Mouse (Mus musculus) forebrain, embryonic 11.5 days (tissue): Measurements from ENCODE around the gene Mmadhc. TPM values are rescaled to one million over a fixed set of nuclear protein-coding genes. Genes with fewer than 3 reads are reported as not detected.

Experiments used
- ATAC-seq: fragments of 200-750 bp; cut with Nextera tagmentation; replicated peaks from 2 replicates; pipeline ENCODE4 v1.8.0; 2017; ENCODE audit warnings: moderate TSS enrichment; ENCODE audit not compliant: low FRiP score
- DNase-seq: peaks from one replicate; pipeline ENCODE4 v3.0.0-alpha.2; 2017; ENCODE audit warnings: low spot score
- H3K27ac ChIP-seq: fragments of 300-500 bp; sonication (generic); 2 replicates; pipeline ENCODE4 v1.5.1; 2014; ENCODE audit warnings: low read depth, low read length
- H3K27me3 ChIP-seq: fragments of 300-500 bp; sonication (generic); 2 replicates; pipeline ENCODE4 v1.6.1; 2014; ENCODE audit warnings: mild to moderate bottlenecking, low read length, mixed read lengths; ENCODE audit not compliant: control insufficient read depth, insufficient read depth
- H3K36me3 ChIP-seq: fragments of 300-500 bp; sonication (generic); 2 replicates; pipeline ENCODE4 v1.6.1; 2014; ENCODE audit warnings: mild to moderate bottlenecking, low read length, moderate library complexity, mixed read lengths; ENCODE audit not compliant: control insufficient read depth, insufficient read depth
- H3K4me1 ChIP-seq: fragments of 300-500 bp; sonication (generic); replicated peaks from 2 replicates; pipeline ENCODE4 v1.6.1; 2014; ENCODE audit warnings: low read length, mixed read lengths; ENCODE audit not compliant: control insufficient read depth, insufficient read depth
- H3K4me2 ChIP-seq: fragments of 300-500 bp; sonication (generic); 2 replicates; pipeline ENCODE4 v1.6.1; 2014; ENCODE audit warnings: low read depth, mild to moderate bottlenecking, low read length, moderate library complexity, mixed read lengths; ENCODE audit not compliant: severe bottlenecking
- H3K4me3 ChIP-seq: fragments of 300-500 bp; sonication (generic); 2 replicates; pipeline ENCODE4 v1.5.1; 2014; ENCODE audit warnings: low read depth, low read length
- H3K9ac ChIP-seq: fragments of 300-500 bp; sonication (generic); 2 replicates; pipeline ENCODE4 v1.6.1; 2014; ENCODE audit warnings: low read length
- H3K9me3 ChIP-seq: fragments of 300-500 bp; sonication (generic); 2 replicates; pipeline ENCODE4 v1.6.1; 2016; ENCODE audit warnings: low read length, mixed read lengths; ENCODE audit not compliant: control insufficient read depth
- WGBS: fragments of 180-500 bp; shearing (Covaris S2); extraction: QIAGEN DNeasy Blood & Tissue Kit; methylation state at CpG from one replicate; pipeline ENCODE4 v1.1.7; 2014; 5-methylcytosine and 5-hydroxymethylcytosine counted together
- polyA plus RNA-seq: library from polyadenylated mRNA; unstranded; fragments of >200 nt; fragmentation: Nextera tagmentation; extraction: Ambion mirVana; gene quantifications from 2 replicates; pipeline ENCODE4 v1.2.1, GENCODE M21; 2014

Gene Mmadhc
- polyA plus RNA-seq, 1 experiment from 2014 or later: 160 TPM

DNA sequence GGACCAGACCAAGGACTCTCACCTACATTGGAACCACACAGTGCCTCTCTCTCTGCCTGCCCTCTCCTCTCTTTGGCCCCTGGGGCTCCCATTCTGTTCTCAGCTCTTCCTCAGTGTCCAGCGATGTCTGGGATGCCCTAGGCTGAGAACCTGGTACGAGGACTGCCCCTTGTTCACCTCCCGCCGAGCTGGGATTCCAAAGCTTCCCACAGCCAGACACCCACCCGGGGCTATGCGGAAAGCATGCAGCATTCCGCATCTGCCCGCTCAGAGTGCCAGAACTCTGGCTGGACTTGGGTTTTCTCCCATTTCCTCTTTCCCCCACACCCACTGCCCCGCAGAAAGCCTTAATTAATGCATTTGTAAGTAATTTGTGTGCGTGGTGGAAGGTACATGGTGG is 19.9 kb downstream of the Mmadhc start:
- 59% methylated on average over 10 of the region's 10 CpGs for WGBS
- Histone ChIP-seq H3K4me2 (no peak overlapping the region), H3K27me3 (no peaks in the 10 kb centered on the region), H3K9me3 (no peaks in the 10 kb centered on the region), H3K9ac (no peak overlapping the region), H3K4me1 (no peaks in the 10 kb centered on the region), H3K36me3 (peaks cover 4% of the 10 kb centered on the region; the same call in 1 of the 2 replicates), H3K4me3 (no peak overlapping the region), H3K27ac (no peak overlapping the region)
- ATAC-seq (no peak), DNase-seq (peak; percentile 52)

DNA sequence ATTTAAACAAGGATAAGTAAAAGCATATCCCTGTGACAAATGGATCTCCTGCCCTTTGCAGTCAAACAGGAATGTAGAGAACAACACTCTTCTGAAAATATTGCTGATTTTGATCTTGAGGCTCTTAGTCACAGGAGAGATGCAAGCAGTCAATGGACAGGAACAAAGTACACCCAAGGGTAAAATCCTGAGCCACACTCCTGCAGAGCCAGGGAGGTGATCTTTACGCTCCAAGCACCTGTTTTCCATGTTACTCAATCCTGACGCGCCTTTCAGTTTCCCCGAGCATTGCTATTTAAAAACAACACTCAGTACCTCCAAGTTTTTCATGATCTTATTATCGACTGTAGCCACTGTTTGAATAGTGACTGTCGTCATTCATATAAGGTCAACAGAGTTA is 23.2 kb downstream of the Mmadhc start:
- Histone ChIP-seq H3K27me3 (no peaks in the 10 kb centered on the region), H3K4me2 (no peak overlapping the region), H3K4me3 (no peak overlapping the region), H3K4me1 (no peaks in the 10 kb centered on the region), H3K9me3 (no peaks in the 10 kb centered on the region), H3K36me3 (no peaks in the 10 kb centered on the region), H3K27ac (no peak overlapping the region), H3K9ac (no peak overlapping the region)
- WGBS: 81% methylated on average over 6 of the region's 6 CpGs
- DNase-seq (no peak), ATAC-seq (no peak)

DNA sequence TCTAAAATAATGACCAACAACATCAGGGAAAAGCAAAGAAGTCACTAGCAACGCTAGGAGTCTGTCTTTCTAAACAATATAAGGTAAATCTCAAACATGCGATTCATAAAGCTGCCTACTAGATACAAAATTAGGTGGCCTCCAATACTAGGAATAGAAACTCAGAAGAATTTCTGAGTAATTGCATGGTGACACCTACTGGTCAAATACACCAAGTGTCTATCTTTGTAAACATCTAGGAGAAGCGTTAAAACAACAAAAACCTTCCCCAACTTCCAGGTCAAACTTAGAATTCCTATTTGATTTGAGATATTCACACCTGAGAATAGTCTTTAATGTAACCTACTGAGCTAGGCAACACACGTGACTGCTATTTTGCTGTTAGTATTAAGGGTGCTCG is 24.4 kb downstream of the Mmadhc start:
- DNase-seq: no peak
- 41% methylated on average over 5 of the region's 5 CpGs for WGBS

DNA sequence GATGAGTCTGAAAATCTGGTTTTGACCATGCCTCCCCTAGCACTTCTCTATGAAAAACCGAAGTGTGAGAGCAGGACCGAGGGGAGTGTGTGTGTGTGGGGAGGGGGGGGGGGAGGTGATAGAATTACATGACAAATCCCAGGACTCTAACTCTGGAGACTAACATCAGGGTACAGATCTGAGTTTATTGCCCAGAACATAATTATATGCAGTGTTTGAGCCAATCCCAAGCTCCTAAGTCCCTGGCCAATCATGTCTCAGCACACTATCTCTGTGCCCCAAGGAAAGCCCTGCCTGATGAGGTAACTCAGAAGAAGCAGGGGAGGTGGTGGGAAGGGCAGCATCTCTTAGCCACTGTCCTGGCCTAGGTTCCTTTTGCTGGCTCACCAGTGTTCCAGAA is 28.1 kb downstream of the Mmadhc start:
- Histone ChIP-seq H3K27me3 (no peaks in the 10 kb centered on the region), H3K4me3 (no peak overlapping the region), H3K9me3 (no peaks in the 10 kb centered on the region), H3K4me2 (no peak overlapping the region), H3K27ac (no peak overlapping the region), H3K9ac (no peak overlapping the region), H3K4me1 (no peaks in the 10 kb centered on the region), H3K36me3 (no peaks in the 10 kb centered on the region)
- DNase-seq (no peak), ATAC-seq (no peak)
- 77% methylated on average over 2 of the region's 2 CpGs for WGBS

More for the DNA sequence above, 24.4 kb downstream of the Mmadhc start:
- Histone ChIP-seq H3K9me3 (no peaks in the 10 kb centered on the region), H3K4me2 (no peak overlapping the region), H3K4me1 (no peaks in the 10 kb centered on the region), H3K27ac (no peak overlapping the region), H3K9ac (no peak overlapping the region), H3K27me3 (no peaks in the 10 kb centered on the region), H3K4me3 (no peak overlapping the region), H3K36me3 (no peaks in the 10 kb centered on the region)
- ATAC-seq: no peak

DNA sequence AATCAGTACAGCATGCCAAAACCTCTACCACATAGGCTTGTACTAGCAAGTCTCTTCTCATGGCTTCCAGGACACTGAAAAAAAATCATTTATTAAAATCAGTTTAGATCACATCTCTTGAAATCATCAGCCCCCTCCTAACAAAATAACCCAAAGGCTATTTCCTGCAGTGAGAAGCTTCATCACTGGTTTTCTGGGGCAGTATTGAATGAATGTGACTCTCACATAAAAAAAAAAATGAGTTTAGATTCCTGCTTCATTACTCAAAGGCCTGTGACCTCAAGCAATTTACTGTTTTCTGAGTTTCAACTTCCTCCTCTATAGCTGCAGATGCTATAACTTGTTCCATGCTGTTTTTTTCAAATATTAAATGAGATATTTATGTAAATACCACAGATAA is 29.6 kb downstream of the Mmadhc start:
- no peaks in the 10 kb centered on the region for H3K27me3 ChIP-seq
- DNase-seq (no peak), ATAC-seq (no peak)
- H3K27ac ChIP-seq: no peak overlapping the region
- no peaks in the 10 kb centered on the region for H3K36me3 ChIP-seq
- H3K9me3 ChIP-seq: no peaks in the 10 kb centered on the region
- H3K4me3 ChIP-seq: no peak overlapping the region
- no peak overlapping the region for H3K9ac ChIP-seq
- H3K4me2 ChIP-seq: no peak overlapping the region
- H3K4me1 ChIP-seq: no peaks in the 10 kb centered on the region

DNA sequence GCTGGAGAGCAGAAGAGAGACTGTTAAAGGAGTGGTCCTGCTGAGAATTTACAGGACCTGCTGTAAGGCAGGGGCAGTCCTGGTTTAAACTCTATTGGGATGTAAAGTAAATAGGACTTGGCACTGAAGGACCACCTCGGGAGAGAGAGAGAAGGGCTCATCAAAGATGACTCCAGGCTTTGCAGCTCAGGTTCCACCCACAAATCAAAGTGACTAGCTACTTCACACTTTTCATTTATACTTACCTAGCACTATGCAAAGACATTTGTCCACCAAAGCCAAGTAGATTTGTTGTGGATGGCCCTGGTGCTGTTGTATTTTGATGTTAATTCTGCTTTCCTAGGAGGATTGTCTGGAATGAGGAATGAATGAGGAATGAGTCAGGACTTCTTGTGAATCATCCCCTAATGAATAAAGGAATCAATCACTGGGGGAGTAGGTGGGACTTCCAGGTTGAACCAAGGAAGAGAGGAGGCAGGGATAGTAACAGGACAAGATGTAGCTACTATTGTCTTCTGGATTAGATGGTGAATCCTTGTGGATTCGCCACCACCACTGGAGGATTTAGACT is 31.3 kb downstream of the Mmadhc start:
- no peaks in the 10 kb centered on the region for H3K36me3 ChIP-seq
- H3K4me1 ChIP-seq: no peaks in the 10 kb centered on the region
- DNase-seq (no peak), ATAC-seq (no peak)
- no peak overlapping the region for H3K4me2 ChIP-seq
- no peak overlapping the region for H3K27ac ChIP-seq
- H3K9ac ChIP-seq: no peak overlapping the region
- H3K27me3 ChIP-seq: no peaks in the 10 kb centered on the region
- no peak overlapping the region for H3K4me3 ChIP-seq
- 51% methylated on average over 2 of the region's 2 CpGs for WGBS
- H3K9me3 ChIP-seq: no peaks in the 10 kb centered on the region

DNA sequence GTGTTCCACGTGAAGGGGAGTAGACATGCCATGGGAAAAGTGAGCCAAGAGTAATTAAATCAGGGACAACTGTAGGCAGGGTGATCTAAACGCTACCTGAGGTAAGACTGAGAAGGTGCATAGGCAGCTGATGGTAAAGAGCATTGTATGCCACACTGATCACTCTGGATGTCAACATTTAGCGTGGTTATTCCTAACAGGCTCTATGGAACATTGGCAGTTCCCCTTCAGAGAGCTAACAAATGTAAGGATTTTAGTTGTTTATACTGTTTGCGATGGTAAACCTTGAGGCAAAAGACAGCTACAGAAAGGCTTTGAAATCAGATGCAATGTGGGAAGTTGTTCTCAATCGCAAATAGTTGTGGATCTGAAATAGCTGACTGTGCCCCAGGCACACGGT is 32.5 kb downstream of the Mmadhc start:
- no peak overlapping the region for H3K4me3 ChIP-seq
- WGBS: 82% methylated on average over 6 of the region's 6 CpGs

DNA sequence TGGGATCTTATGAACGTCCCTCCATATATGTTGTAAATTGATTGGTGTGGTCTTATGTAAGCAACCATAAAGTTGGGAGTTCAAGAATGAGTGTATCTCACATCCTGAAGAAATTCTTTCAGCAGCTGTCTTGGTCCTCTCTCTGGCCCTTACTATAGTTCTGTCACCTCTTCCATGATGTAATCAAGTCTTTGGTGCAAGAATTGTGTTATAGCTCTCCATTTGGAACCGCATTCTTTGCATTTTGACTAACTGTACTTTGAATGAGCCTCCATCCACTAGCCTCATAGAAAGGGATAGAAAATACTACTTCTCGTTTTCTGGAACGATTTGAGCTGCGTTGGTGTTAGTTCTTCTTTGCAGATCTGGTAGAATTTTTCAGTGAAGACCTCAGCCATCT is 41.6 kb downstream of the Mmadhc start:
- no peak overlapping the region for H3K27ac ChIP-seq
- no peak overlapping the region for H3K4me2 ChIP-seq
- no peak for DNase-seq
- H3K9ac ChIP-seq: no peak overlapping the region
- no peak for ATAC-seq
- H3K9me3 ChIP-seq: no peaks in the 10 kb centered on the region
- H3K4me3 ChIP-seq: no peak overlapping the region
- H3K4me1 ChIP-seq: no peaks in the 10 kb centered on the region
- no peaks in the 10 kb centered on the region for H3K36me3 ChIP-seq
- H3K27me3 ChIP-seq: no peaks in the 10 kb centered on the region
- 90% methylated on average over 5 of the region's 5 CpGs for WGBS

More for the DNA sequence above, 32.5 kb downstream of the Mmadhc start:
- Histone ChIP-seq H3K27me3 (no peaks in the 10 kb centered on the region), H3K9ac (no peak overlapping the region), H3K4me2 (no peak overlapping the region), H3K27ac (no peak overlapping the region), H3K4me1 (no peaks in the 10 kb centered on the region), H3K36me3 (no peaks in the 10 kb centered on the region), H3K9me3 (no peaks in the 10 kb centered on the region)
- no peak for ATAC-seq
- no peak for DNase-seq

DNA sequence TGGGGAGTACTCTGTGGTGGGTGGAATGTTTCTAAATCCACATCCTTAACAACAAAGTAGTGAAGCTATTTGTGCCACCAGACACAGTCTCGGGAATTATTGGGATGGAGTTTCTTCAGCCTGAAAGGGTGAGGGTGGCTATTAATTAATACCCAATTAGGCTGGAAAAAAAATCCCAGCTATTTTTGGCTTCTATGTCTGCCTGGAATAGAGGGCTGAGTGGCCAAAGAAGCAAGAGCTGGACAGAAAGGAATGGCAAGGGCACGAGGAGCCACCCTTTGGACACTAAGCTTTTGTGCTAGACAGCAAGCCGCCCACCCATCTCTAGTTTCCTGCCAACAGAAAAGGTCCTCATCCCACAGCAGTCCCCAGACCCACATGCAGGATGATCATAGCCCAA is 48.0 kb downstream of the Mmadhc start:
- Histone ChIP-seq H3K27me3 (no peaks in the 10 kb centered on the region), H3K4me1 (no peaks in the 10 kb centered on the region), H3K9me3 (no peaks in the 10 kb centered on the region), H3K4me2 (no peak overlapping the region), H3K27ac (no peak overlapping the region), H3K36me3 (no peaks in the 10 kb centered on the region), H3K4me3 (no peak overlapping the region), H3K9ac (no peak overlapping the region)
- DNase-seq (no peak), ATAC-seq (no peak)
- WGBS: 67% methylated on average over 3 of the region's 3 CpGs
